Mouse (Mus musculus) intestine, embryonic 15.5 days (tissue): Measurements from ENCODE around the gene Mpig6b. TPM values are rescaled to one million over a fixed set of nuclear protein-coding genes. Genes with fewer than 3 reads are reported as not detected.
A peak's percentile ranks its signal among the peaks of the same experiment; 100 is the strongest.

ENCODE experiments used
- ATAC-seq: fragments of 200-750 bp; cut with Nextera tagmentation; 2 replicates; pipeline ENCODE4 v1.8.0; 2017; ENCODE audit warnings: moderate TSS enrichment, moderate library complexity
- H3K27ac ChIP-seq: fragments of 300-500 bp; sonication (generic); 2 replicates; pipeline ENCODE4 v1.5.1; 2015; ENCODE audit warnings: mild to moderate bottlenecking, inconsistent platforms
- H3K27me3 ChIP-seq: fragments of 300-500 bp; sonication (generic); replicated peaks from 2 replicates; pipeline ENCODE4 v1.6.1; 2015; ENCODE audit warnings: inconsistent platforms
- H3K36me3 ChIP-seq: fragments of 300-500 bp; sonication (generic); 2 replicates; pipeline ENCODE4 v1.6.1; 2015; ENCODE audit warnings: inconsistent platforms
- H3K4me1 ChIP-seq: fragments of 300-500 bp; sonication (generic); replicated peaks from 2 replicates; pipeline ENCODE4 v1.6.1; 2015; ENCODE audit warnings: inconsistent platforms
- H3K4me2 ChIP-seq: fragments of 300-500 bp; sonication (generic); replicated peaks from 2 replicates; pipeline ENCODE4 v1.6.1; 2015; ENCODE audit warnings: mild to moderate bottlenecking, inconsistent platforms
- H3K4me3 ChIP-seq: fragments of 300-500 bp; sonication (generic); replicated peaks from 2 replicates; pipeline ENCODE4 v1.5.1; 2015; ENCODE audit warnings: inconsistent platforms
- H3K9ac ChIP-seq: fragments of 300-500 bp; sonication (generic); 2 replicates; pipeline ENCODE4 v1.6.1; 2015; ENCODE audit warnings: inconsistent platforms
- H3K9me3 ChIP-seq: fragments of 300-500 bp; sonication (generic); 2 replicates; pipeline ENCODE4 v1.6.1; 2016; ENCODE audit warnings: inconsistent platforms
- WGBS: fragments of 180-500 bp; shearing (Covaris S2); methylation state at CpG from one replicate; pipeline ENCODE4 v1.1.7; 2015; 5-methylcytosine and 5-hydroxymethylcytosine counted together
- polyA plus RNA-seq: library from polyadenylated mRNA; unstranded; fragments of >200 nt; fragmentation: Nextera tagmentation; extraction: Ambion mirVana; gene quantifications from 2 replicates; pipeline ENCODE4 v1.2.1, GENCODE M21; 2015

The Mpig6b gene
- polyA plus RNA-seq, 1 experiment from 2014 or later: 0.35 TPM

GRCm38 (mm10) chr17:35052271-35052798 lies 13.6 kb downstream of the Mpig6b start:
- Histone ChIP-seq H3K9me3 (0 out of 2 replicates have a peak, but pooled peaks cover 4% of the 10 kb centered on the region), H3K27ac (peak overlapping the region; percentile 97), H3K9ac (peak overlapping the region; percentile 73), H3K4me2 (peak overlapping the region; percentile 99), H3K36me3 (peaks cover 24% of the 10 kb centered on the region), H3K4me3 (peak overlapping the region; percentile 61), H3K4me1 (peaks cover 33% of the 10 kb centered on the region), H3K27me3 (no peaks in the 10 kb centered on the region)
- no peak for ATAC-seq
- WGBS: 73% methylated on average over 12 of the region's 12 CpGs

DNA sequence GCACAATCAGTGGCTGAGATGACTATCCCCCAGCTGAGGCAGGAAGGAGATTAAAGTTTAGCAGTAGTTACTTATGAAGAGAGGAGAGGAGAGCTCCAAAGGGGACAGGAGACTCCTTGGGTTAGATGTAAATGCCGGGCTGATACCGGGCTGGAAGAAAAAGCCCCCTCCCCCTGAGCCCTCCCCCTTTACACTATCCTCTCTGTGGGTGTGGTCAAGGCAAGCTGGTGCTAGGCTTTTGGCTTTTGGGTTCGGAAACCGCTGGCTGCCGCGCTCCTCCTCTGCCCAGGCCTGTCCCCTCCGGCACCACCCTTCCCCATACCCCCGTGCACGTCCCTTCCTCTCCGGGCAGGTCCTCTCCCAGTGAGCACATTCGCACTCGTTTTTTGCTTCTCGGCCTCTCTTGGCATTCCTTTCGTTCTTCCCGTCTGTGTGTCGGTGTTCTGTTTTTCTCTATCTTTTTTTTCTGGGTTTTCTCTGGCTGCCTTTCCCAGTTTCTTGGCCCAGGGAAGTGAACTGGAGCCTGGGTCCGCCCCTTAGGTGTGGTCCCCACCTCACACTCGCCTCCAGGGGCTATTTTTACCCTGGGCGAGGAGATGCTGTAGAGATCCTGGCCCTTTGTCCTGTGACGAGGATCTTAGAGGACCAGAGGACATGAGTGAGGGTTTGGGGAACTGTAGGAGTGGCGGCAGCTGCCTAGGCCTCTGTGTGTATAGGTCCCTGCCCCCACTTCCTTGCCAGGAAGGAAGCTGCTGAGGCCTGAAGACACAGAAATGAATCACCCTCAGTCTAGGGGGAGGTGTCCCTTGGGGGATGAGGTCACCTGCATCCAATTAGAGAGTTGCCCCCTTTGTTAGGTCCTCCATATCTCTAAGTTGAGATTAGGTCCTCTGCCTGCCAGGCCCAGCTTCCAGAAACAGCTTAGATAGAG lies 14.6 kb downstream of the Mpig6b start:
- under 1% methylated on average over 21 of the region's 21 CpGs for WGBS
- H3K4me3 ChIP-seq: peak overlapping the region; percentile 61

DNA sequence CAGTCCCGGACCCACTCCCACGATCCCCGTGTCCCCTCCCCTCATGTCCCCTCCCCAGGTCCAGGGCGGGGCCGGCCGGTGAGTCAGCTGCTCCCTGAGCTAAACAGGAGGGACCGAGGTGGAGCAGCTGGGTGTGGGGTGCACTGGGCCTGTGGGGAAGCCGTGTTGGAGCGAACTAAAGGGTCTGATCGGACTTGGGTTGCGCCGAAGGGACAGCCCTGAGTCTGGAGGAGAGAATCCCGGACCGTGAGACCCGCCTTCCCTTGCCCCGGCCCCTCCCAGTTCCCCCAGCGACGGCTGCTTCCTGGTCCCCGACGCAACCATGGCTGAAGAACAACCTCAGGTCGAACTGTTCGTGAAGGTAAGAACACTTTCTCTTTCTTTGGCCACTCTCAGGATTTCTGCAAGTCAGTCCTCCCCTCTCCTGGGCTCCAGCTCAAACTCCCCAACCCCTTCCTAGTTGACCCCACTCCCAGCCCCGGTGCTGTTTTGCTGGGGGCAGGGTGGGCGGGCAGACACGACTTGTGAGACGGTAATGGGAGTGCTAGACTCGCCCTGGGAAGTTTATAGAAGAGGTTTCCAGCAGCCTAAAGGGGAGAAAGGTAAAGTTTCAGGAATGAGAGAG lies 15.7 kb downstream of the Mpig6b start:
- H3K27ac ChIP-seq: peak overlapping the region; percentile 100
- under 1% methylated on average over 27 of the region's 27 CpGs for WGBS
- no peaks in the 10 kb centered on the region for H3K27me3 ChIP-seq
- H3K4me2 ChIP-seq: peak overlapping the region; percentile 99
- H3K36me3 ChIP-seq: peaks cover 18% of the 10 kb centered on the region
- H3K4me3 ChIP-seq: peak overlapping the region; percentile 61
- H3K9me3 ChIP-seq: 0 out of 2 replicates have a peak, but pooled peaks cover 4% of the 10 kb centered on the region
- H3K9ac ChIP-seq: peak overlapping the region; percentile 79
- peak; percentile 5 for ATAC-seq
- H3K4me1 ChIP-seq: peaks cover 39% of the 10 kb centered on the region

More for the DNA sequence above, 14.6 kb downstream of the Mpig6b start:
- peak overlapping the region; percentile 97 for H3K27ac ChIP-seq
- peak overlapping the region; percentile 99 for H3K4me2 ChIP-seq
- H3K9ac ChIP-seq: peak overlapping the region; percentile 73
- H3K4me1 ChIP-seq: peaks cover 36% of the 10 kb centered on the region
- H3K9me3 ChIP-seq: 0 out of 2 replicates have a peak, but pooled peaks cover 4% of the 10 kb centered on the region
- peak; percentile 59 for ATAC-seq
- peaks cover 24% of the 10 kb centered on the region for H3K36me3 ChIP-seq
- H3K27me3 ChIP-seq: no peaks in the 10 kb centered on the region

DNA sequence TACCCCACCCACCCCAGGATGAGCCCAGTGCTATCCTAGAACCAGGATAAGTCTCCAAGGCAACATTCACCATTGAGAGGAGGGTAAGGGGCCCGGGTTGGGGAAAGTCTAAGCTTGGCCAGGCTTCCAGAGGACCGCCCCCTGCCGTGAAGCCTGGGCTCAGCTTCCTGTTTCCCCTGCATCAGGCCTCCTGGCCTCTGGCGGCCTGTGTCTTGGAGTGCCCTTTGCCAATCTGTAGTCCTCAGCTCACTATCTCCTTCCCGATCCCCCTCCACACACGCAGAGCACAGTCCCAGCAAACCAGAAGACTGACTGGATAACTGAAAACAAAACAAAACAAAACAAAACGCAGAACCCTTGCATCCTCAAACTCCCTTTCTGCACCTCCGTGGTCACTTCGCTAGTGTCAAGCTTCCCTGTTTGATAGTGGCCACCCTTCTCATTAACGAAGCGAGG lies 16.4 kb downstream of the Mpig6b start, which contains the start of gene Clic1:
Gene Clic1, plus strand, starts transcription at position 406 of the 456 bp plus-strand sequence.
- H3K4me1 ChIP-seq: peaks cover 43% of the 10 kb centered on the region
- peak within 1 kb of the TSS; percentile 79 for H3K9ac ChIP-seq
- peak within 1 kb of the TSS; percentile 61 for H3K4me3 ChIP-seq
- H3K9me3 ChIP-seq: 0 out of 2 replicates have a peak, but pooled peaks cover 4% of the 10 kb centered on the region
- ATAC-seq: peak; percentile 50
- no peaks in the 10 kb centered on the region for H3K27me3 ChIP-seq
- H3K4me2 ChIP-seq: peak within 1 kb of the TSS; percentile 99
- peaks cover 14% of the 10 kb centered on the region for H3K36me3 ChIP-seq
- under 1% methylated on average over 11 of the region's 11 CpGs for WGBS
- H3K27ac ChIP-seq: peak within 1 kb of the TSS; percentile 100

GRCm38 (mm10) chr17:35048932-35049440 lies 17.0 kb downstream of the Mpig6b start:
- H3K36me3 ChIP-seq: peaks cover 10% of the 10 kb centered on the region
- ATAC-seq: no peak
- H3K27ac ChIP-seq: peak overlapping the region; percentile 100
- H3K4me2 ChIP-seq: peak overlapping the region; percentile 99
- no peaks in the 10 kb centered on the region for H3K27me3 ChIP-seq
- peaks cover 40% of the 10 kb centered on the region for H3K4me1 ChIP-seq
- H3K9ac ChIP-seq: no peak overlapping the region
- 63% methylated on average over 5 of the region's 5 CpGs for WGBS
- no peak overlapping the region for H3K4me3 ChIP-seq
- 0 out of 2 replicates have a peak, but pooled peaks cover 2% of the 10 kb centered on the region for H3K9me3 ChIP-seq

DNA sequence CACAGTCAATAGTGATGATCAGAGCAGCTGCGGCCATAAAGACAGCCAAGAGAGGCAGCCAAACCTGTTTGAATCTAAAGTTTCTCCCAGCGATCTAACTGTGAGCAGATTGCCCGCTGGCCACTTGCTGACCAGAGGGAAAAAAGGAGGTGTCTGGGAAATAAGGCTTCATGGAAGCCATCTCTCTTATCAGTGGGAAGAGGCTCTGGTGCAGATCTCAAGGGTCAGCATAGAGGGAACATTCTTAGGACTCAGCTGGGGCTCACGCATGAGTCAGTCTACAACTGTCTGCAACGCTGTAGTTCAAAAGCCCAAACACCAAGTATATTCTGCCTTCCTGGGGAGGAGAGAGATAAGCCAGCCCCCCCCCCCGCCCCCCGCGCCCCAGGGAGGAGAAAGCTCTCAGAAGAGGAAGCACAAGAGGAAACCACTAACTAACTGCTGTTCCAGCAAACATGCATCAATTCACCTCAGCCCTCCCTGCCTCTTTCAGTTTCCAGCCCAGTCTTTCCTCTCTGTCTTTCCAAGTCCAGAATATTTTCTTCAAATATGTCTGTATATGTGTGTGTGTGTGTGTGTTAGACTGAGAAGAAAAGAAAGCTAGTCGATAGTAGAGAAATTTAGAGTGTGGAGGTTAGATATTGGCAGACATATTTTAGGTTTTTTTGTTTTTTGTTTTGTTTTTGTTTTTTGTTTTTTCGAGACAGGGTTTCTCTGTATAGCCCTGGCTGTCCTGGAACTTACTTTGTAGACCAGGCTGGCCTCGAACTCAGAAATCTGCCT lies 17.6 kb downstream of the Mpig6b start:
- Histone ChIP-seq H3K36me3 (peaks cover 6% of the 10 kb centered on the region), H3K4me1 (peaks cover 40% of the 10 kb centered on the region), H3K4me3 (peak overlapping the region; percentile 16), H3K27me3 (no peaks in the 10 kb centered on the region), H3K27ac (peak overlapping the region; percentile 100), H3K9me3 (no peaks in the 10 kb centered on the region), H3K9ac (no peak overlapping the region; the same call in 1 of the 2 replicates), H3K4me2 (peak overlapping the region; percentile 99)
- 24% methylated on average over 11 of the region's 11 CpGs for WGBS
- no peak for ATAC-seq

GRCm38 (mm10) chr17:35047688-35048087 lies 18.3 kb downstream of the Mpig6b start:
- peaks cover 39% of the 10 kb centered on the region for H3K4me1 ChIP-seq
- peak; percentile 27 for ATAC-seq
- H3K27me3 ChIP-seq: no peaks in the 10 kb centered on the region
- peak overlapping the region; percentile 99 for H3K4me2 ChIP-seq
- H3K36me3 ChIP-seq: peaks cover 1% of the 10 kb centered on the region
- H3K4me3 ChIP-seq: peak overlapping the region; percentile 16
- peak overlapping the region; percentile 100 for H3K27ac ChIP-seq
- H3K9me3 ChIP-seq: no peaks in the 10 kb centered on the region
- H3K9ac ChIP-seq: 0 out of 2 replicates have a peak overlapping the region, but pooled peaks have one; percentile 1
- WGBS: 53% methylated on average over 1 of the region's 1 CpGs

- Histone ChIP-seq H3K4me1 (peaks cover 30% of the 10 kb centered on the region), H3K27ac (peak within 1 kb of the TSS; percentile 100), H3K9ac (peak within 1 kb of the TSS; percentile 91), H3K4me2 (peak within 1 kb of the TSS; percentile 99), H3K27me3 (no peaks in the 10 kb centered on the region), H3K4me3 (peak within 1 kb of the TSS; percentile 58), H3K9me3 (no peaks in the 10 kb centered on the region), H3K36me3 (no peaks in the 10 kb centered on the region)
- ATAC-seq: peak; percentile 92
- 2% methylated on average over 33 of the region's 33 CpGs for WGBS
These were observed 19.1 kb downstream of the Mpig6b start, which contains the start of gene Msh5 for GRCm38 (mm10) chr17:35046681-35047455. TSS of gene Msh5 (minus strand) at chr17:35046745.

DNA sequence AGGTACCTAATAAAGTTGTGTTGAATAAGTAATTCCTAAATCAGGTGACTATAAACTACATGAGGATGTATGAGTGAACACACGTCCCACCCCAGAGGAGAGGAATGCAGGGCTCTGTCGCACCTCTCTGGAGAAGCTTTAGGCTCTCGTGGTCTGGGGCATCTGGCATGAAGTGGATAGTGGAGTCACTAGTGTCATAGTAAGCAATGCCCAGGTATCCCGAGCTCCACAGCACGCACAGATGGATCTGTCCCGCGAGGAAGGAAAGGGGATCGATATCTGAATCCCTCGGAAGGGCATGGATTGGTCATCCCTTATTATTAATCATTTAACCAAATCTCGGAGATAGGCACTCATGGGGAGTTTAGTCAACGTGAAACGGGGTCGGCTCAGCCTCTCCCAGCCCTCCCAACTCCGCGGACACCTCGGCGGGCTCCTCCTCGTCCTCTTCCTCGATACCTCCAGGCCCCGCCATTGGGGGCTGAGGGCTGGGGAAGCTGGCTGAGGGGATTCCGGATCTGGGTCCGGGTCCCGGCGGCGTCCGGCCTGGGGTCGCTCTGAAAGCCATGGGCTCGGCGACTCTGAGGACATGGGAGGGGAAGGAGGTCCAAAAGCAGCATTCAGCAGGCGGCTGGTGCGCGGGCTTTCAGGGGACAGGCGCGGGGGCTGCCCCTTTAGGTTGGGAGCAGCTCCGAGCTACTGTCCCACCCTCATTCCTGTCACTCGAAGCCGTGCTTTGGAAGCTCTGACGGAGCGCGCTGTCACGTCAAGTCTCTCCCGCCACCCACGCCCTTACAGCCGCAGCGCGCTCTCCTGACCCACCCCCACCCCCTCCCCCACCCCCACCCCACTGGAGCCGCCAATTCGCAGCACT lies 19.9 kb downstream of the Mpig6b start:
- Histone ChIP-seq H3K9ac (peak overlapping the region; percentile 91), H3K4me3 (peak overlapping the region; percentile 58), H3K4me2 (peak overlapping the region; percentile 99), H3K4me1 (peaks cover 29% of the 10 kb centered on the region), H3K9me3 (no peaks in the 10 kb centered on the region), H3K27ac (peak overlapping the region; percentile 92), H3K27me3 (no peaks in the 10 kb centered on the region), H3K36me3 (no peaks in the 10 kb centered on the region)
- WGBS: 3% methylated on average over 48 of the region's 48 CpGs
- ATAC-seq: no peak
